Mouse (Mus musculus) brown adipose tissue, adult 24 weeks (tissue): ENCODE data around the gene Olfr548-ps1. TPM values are rescaled to one million over a fixed set of nuclear protein-coding genes. Genes with fewer than 3 reads are reported as not detected.
"Not testable (repeated sequence)": the region's sequence is repeated elsewhere in the genome, so short reads cannot be mapped to it uniquely, and the experiment has no call there.

ENCODE experiments used
- H3K27ac ChIP-seq: fragments of 200-500 bp; replicated peaks from 2 replicates; pipeline ENCODE4 v1.5.1; 2012; ENCODE audit warnings: low read depth, mild to moderate bottlenecking, low read length
- H3K4me1 ChIP-seq: fragments of 200-500 bp; 2 replicates; pipeline ENCODE4 v1.6.1; 2012; ENCODE audit warnings: low read length, mixed read lengths; ENCODE audit not compliant: control insufficient read depth, insufficient read depth, insufficient read length
- H3K4me3 ChIP-seq: fragments of 200-500 bp; 2 replicates; pipeline ENCODE4 v1.5.1; 2012; ENCODE audit warnings: low read depth, mild to moderate bottlenecking, low read length, moderate library complexity; ENCODE audit not compliant: insufficient read depth
- polyA plus RNA-seq: library from polyadenylated mRNA; stranded (reverse); fragments of >200 nt; gene quantifications from 2 replicates; pipeline ENCODE4 v1.2.4, GENCODE M21; 2012; ENCODE audit not compliant: missing spikeins, insufficient read depth, insufficient read length

Olfr548-ps1 gene
- not detected in 2 replicates for polyA plus RNA-seq

DNA sequence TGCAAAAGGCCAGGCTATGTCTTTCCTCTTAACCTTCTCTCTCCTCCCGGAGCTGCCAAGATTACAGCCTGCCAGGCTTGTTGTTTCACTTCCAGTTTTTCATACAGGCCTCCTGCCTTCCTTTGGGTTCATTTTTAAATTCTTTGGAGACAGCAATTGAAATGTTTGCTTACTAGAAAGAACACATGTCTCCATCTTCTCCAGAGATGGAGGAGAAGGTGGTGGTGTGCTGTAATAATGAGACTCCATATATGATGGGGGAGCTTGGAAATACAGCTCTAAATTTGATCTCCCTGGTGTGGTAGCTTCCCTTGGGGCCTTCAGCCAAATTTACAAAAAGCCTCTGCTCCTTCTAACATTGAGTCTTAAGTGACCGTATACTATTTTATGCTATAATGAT is at the start of gene Olfr548-ps1:
Gene Olfr548-ps1, plus strand, starts transcription at position 301 of the 400 bp plus-strand sequence.
- Histone ChIP-seq H3K4me3 (no peak within 1 kb of the TSS), H3K27ac (no peak within 1 kb of the TSS), H3K4me1 (no peaks in the 10 kb centered on the region)

DNA sequence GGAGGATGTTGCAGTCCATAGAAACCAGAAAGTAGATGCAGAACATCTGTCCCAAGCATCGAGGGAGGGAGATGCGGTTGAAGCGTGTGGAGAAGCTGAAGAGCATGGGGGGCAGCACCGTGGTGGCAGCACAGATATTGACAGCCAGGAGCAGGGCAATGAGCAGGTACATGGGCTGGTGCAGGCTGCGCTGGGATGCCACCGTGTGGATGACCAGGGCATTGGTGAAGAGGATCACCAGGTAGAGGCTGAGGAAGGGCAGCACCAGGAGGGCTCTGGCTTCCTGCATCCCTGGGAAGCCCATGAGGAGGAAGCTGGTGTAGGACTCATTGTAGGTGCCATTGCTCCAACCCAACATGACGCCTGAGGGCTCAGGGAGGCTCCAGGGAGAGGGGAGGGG is 46.3 kb upstream of the Olfr548-ps1 start:
- not testable (repeated sequence) for H3K4me1 ChIP-seq, H3K4me3 ChIP-seq

DNA sequence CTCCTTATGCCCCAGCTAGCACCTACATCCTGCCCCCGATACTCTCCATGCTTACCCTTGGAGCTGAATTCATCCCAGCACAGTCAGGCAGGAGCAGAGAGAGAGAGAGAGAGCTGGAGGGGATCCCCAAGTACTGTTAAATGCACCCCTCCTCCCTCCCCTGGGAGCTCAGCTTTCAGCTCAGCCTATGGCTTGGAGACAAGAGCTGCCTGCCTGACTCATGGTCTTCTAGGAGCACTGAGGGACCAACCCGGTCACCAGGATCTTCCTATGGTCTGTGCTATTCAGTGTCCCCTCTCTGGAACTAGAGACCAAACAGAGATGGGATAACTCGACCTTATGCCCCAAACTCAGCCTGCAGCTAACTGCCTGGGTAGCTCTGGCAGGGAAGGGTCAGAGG is 41.2 kb upstream of the Olfr548-ps1 start, which contains the start of gene Olfr545:
Gene Olfr545, minus strand, starts transcription at position 101 of the 400 bp plus-strand sequence.
- H3K27ac ChIP-seq, result no peak within 1 kb of the TSS
- no peaks in the 10 kb centered on the region for H3K4me1 ChIP-seq
- no peak within 1 kb of the TSS for H3K4me3 ChIP-seq

More for the DNA sequence above, 46.3 kb upstream of the Olfr548-ps1 start:
- H3K27ac ChIP-seq, result not testable (repeated sequence)

DNA sequence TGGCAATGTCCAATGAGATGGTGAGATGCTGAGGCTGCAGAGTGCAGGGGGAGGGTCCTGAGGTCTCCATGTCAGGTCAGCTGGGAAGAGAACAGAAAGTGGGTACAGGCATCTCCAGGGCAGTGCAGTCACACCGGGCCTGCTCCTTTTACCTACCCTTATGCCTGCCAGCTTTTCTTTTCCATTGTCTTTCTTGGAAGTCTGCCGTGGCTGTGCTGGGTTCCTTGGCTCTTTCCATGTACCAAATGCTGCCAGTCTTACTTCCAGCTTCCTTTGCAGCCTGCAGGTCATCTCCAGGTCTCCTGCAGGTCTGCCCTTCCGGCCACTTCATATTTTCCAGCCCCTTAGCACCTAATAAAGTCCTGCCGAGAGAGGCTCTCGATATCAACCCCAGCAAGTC is 38.7 kb upstream of the Olfr548-ps1 start:
- Histone ChIP-seq H3K27ac (no peak overlapping the region), H3K4me3 (no peak overlapping the region), H3K4me1 (no peaks in the 10 kb centered on the region)

- Histone ChIP-seq H3K27ac (no peak overlapping the region), H3K4me1 (no peaks in the 10 kb centered on the region), H3K4me3 (no peak overlapping the region)
Observed at GRCm38 (mm10) chr7:102506848-102507247, 33.8 kb upstream of the Olfr548-ps1 start.

DNA sequence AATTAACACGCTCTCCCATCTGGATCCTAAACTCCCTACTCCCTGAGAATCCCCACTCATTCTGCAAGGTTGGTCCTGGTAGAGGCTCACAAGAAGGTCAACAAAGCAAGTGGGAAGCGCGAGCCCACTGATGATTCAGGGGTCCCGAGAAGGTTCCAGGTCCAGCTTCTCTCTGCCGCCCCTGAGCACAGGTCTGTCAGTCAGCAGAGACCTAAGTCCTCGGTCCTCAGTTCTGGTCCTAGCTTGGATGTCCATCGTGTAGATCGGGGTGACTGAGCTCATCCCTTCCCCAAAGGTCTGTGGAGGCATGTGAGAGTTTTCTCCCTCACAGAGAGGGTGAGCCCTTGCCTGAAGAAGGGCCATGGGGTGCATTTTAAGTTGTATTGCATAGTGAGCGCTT is 32.6 kb upstream of the Olfr548-ps1 start:
- no peaks in the 10 kb centered on the region for H3K4me1 ChIP-seq
- no peak overlapping the region for H3K4me3 ChIP-seq
- H3K27ac ChIP-seq, result no peak overlapping the region

- H3K27ac ChIP-seq, result no peak overlapping the region
- H3K4me1 ChIP-seq, result no peaks in the 10 kb centered on the region
- no peak overlapping the region for H3K4me3 ChIP-seq
Observed at GRCm38 (mm10) chr7:102508666-102509065, 32.0 kb upstream of the Olfr548-ps1 start.

DNA sequence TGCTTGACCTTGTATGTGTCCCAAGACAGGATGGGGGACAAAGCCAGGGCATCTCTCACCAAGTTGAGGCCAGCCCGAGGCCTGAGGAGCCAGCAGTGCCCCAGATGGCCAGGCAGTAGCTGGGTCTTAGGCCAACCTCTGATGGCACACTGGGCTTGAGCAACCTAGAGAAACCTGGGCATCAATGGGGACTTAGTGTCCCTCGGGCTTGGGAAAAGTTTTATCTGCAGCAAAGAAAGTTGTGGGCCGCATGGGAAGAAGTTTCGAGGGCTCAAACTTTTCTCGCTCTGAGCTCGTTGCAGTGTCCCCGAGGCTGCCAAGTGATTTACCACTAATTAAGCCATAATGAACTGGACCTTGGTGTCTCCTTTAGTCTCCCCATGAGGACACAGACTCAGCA is 31.0 kb upstream of the Olfr548-ps1 start:
- Histone ChIP-seq H3K27ac (no peak overlapping the region), H3K4me3 (no peak overlapping the region), H3K4me1 (no peaks in the 10 kb centered on the region)

- no peak overlapping the region for H3K4me3 ChIP-seq
- H3K27ac ChIP-seq, result no peak overlapping the region
- H3K4me1 ChIP-seq, result no peaks in the 10 kb centered on the region
Observed at GRCm38 (mm10) chr7:102511927-102512326, 28.8 kb upstream of the Olfr548-ps1 start.

DNA sequence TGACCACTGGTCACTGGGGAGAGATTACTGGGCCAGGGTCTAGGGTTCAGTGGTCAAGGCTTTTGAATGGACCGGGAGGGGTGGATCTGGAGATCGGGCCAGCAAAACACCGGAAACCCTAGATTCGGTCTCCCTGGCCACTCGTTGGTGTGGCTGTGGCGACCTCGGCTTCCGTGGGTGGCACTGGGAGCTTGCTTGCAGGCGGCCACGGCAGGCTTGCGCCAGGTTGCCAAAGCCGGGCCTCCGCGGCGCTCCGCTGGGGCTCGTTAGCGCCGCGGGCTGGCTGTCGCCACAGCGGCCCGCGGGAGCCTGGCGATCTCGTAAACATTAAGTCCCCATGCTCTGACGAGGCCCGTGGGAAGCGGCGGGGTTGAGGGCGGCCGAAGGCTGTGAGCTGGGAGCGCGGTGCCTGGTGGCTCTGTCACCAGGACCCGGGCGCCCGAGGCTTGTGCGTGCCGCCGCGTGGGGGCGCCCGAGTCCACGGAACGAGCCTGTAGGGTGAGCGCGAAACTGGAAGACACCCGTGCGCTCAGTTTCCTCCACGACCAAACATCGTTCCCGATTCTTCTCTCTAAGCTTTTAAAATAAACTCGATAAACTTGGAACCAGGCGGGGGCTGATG is 27.8 kb upstream of the Olfr548-ps1 start:
- H3K27ac ChIP-seq, result no peak overlapping the region
- no peaks in the 10 kb centered on the region for H3K4me1 ChIP-seq
- peak overlapping the region; percentile 40 for H3K4me3 ChIP-seq

DNA sequence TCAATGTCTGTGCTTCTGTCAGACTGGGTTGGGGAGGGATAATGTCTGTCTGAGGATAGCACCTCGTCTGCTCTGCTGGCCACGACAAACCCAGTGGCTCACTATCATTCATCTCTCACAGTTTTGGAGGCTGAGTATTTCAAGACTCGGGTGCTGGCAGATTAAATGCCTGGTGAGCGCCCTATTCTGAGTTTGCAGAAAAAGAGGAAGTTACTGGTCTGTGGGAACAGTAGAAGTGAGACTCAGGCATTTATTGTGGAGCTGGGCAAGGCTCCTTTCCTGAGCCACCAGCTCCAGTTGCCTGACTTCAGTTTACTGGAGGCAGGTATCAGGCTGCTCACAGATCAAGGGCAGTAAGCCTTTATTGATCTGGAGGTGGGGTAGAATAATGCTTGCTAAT is 26.6 kb upstream of the Olfr548-ps1 start:
- Histone ChIP-seq H3K4me3 (no peak overlapping the region), H3K27ac (no peak overlapping the region), H3K4me1 (no peaks in the 10 kb centered on the region)

- Histone ChIP-seq H3K27ac (no peak overlapping the region), H3K4me1 (no peaks in the 10 kb centered on the region), H3K4me3 (no peak overlapping the region)
Observed at GRCm38 (mm10) chr7:102516261-102517050, 24.2 kb upstream of the Olfr548-ps1 start.

DNA sequence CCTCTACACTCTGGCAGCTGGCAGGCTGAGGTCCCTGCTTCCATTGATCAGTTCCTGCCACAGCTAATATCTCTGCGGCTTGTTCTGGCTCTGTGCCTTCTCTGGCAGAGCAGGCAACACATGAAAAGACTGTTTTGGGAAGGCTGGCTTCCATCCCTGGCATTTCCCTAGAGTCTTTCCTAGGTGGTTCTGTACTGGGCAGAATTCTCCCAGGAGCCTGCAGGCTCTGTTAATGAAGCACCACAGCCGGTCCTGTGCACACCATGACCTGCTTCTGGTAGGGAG is 23.7 kb upstream of the Olfr548-ps1 start:
- no peaks in the 10 kb centered on the region for H3K4me1 ChIP-seq
- H3K27ac ChIP-seq, result no peak overlapping the region
- no peak overlapping the region for H3K4me3 ChIP-seq

- Histone ChIP-seq H3K4me1 (no peaks in the 10 kb centered on the region), H3K4me3 (no peak overlapping the region), H3K27ac (no peak overlapping the region)
Observed at GRCm38 (mm10) chr7:102529052-102529451, 11.6 kb upstream of the Olfr548-ps1 start.

DNA sequence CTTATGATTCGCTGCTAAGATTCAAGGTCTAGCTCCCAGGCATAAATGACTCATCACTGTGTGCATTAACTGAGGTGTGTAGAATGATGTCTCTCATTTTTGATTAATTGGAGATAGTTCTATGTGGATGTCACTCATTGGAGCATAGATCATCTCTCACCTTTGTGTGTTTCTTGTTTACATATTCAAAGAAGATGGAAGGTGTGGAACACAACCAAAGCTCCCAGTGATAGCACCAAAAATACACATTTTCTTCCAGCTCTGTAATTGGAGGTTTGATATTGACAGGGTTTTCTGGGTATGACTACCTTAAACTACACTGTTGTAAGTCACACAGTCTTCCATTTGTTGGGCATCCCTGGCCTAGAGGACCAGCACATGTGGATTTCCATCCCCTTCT is 6.2 kb upstream of the Olfr548-ps1 start, which contains the start of gene Olfr547:
Gene Olfr547, plus strand, starts transcription at position 301 of the 400 bp plus-strand sequence.
- H3K4me1 ChIP-seq, result no peaks in the 10 kb centered on the region
- H3K27ac ChIP-seq, result no peak within 1 kb of the TSS
- H3K4me3 ChIP-seq, result no peak within 1 kb of the TSS

DNA sequence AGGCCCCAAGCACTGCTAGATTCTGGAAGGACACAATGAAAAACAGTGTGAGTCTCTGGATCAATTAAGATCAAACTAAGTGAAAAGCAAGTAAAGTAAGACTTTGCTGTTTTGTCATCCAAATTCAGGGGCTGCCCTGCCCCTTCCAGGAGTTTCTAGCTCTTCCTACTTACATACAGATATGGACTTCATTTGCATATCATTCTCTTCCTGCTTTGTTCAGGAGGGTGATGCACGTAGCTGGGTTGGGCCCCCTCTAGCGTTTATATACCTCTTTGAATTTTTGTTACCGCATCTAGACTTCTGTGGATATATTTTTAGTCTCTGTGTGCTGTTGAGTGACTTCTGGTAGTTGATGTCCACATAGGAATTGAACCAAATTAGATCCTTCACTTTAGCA is 555 bp downstream of the Olfr548-ps1 start:
- Histone ChIP-seq H3K4me1 (no peaks in the 10 kb centered on the region), H3K27ac (no peak overlapping the region), H3K4me3 (no peak overlapping the region)
